Mouse (Mus musculus): Measurements from ENCODE around the gene Rabgef1.

- no peak for TF ChIP-seq CHD2 (IDR thresholded peaks at IDR 0.05; ENCODE audit: low read length)
- TF ChIP-seq ZKSCAN1 (IDR thresholded peaks at IDR 0.05; ENCODE audit: low read depth, low read length): no peak
- TF ChIP-seq CTCF (IDR thresholded peaks at IDR 0.05 in 2 of 3, conservative IDR thresholded peaks at IDR 0.05 in 1 of 3; ENCODE audit: control insufficient read depth in 1 of 3, insufficient read depth in 1 of 3, low read depth in 2 of 3, low read length in 3 of 3, poor library complexity in 1 of 3, severe bottlenecking in 1 of 3): peak; percentile 80 to 90 (median 86)
- no peak for TF ChIP-seq TCF12 (IDR thresholded peaks at IDR 0.05; ENCODE audit: low read depth, low read length)
- TF ChIP-seq POLR2AphosphoS5 (IDR thresholded peaks at IDR 0.05; ENCODE audit: borderline replicate concordance, low read depth, low read length): no peak
- no peak for TF ChIP-seq E2F4 (IDR thresholded peaks at IDR 0.05; ENCODE audit: borderline replicate concordance, low read depth, low read length)
- TF ChIP-seq USF1 (IDR thresholded peaks at IDR 0.05; ENCODE audit: low read depth, low read length): no peak
- peak; percentile 86 for TF ChIP-seq RAD21 (IDR thresholded peaks at IDR 0.05; ENCODE audit: low read depth, low read length)
- TF ChIP-seq GATA1 (IDR thresholded peaks at IDR 0.05; ENCODE audit: low read depth, low read length): no peak
- TF ChIP-seq POLR2A (IDR thresholded peaks at IDR 0.05; ENCODE audit: control insufficient read depth in 1 of 2, insufficient read depth in 1 of 2, low read depth in 1 of 2, low read length in 2 of 2, poor library complexity in 1 of 2): no peak
- no peak for TF ChIP-seq GABPA (IDR thresholded peaks at IDR 0.05; ENCODE audit: low read depth, low read length)
- no peak for TF ChIP-seq ZNF384 (IDR thresholded peaks at IDR 0.05; ENCODE audit: low read depth, low read length)
- no peak for TF ChIP-seq ELF1 (IDR thresholded peaks at IDR 0.05; ENCODE audit: low read depth, low read length)
- no peak for TF ChIP-seq NELFE (IDR thresholded peaks at IDR 0.05; ENCODE audit: low read depth, low read length)
These were observed 7.9 kb upstream of the Rabgef1 start for GRCm38 (mm10) chr5:130163670-130164069.

Data from MEL (cell line).